Mouse (Mus musculus) megakaryocyte progenitor cell, adult 5-6 weeks (primary cell): ENCODE data around the gene Tead4. TPM values are rescaled to one million over a fixed set of nuclear protein-coding genes. Genes with fewer than 3 reads are reported as not detected.
A peak's percentile ranks its signal among the peaks of the same experiment; 100 is the strongest.
"Not testable (repeated sequence)": the region's sequence is repeated elsewhere in the genome, so short reads cannot be mapped to it uniquely, and the experiment has no call there.

ENCODE experiments used
- ATAC-seq: replicated peaks from 2 replicates; pipeline ENCODE4 v1.8.0; 2016; ENCODE audit warnings: mild to moderate bottlenecking, moderate TSS enrichment, inconsistent platforms; ENCODE audit not compliant: poor library complexity
- total RNA-seq, 2 experiments: library from RNA; stranded (forward) in 1 of 2; stranded (reverse) in 1 of 2; fragments of 157-497, 149-512 nt in 1 of 2; fragments of 200-1000 nt in 1 of 2; gene quantifications; 2 replicates each; pipeline versions ENCODE4 v1.2.3 to v1.2.4; 2015 to 2017

The Tead4 gene
- not detected in 2 replicates for total RNA-seq (2015)
- total RNA-seq (2017), result not detected in 2 replicates

DNA sequence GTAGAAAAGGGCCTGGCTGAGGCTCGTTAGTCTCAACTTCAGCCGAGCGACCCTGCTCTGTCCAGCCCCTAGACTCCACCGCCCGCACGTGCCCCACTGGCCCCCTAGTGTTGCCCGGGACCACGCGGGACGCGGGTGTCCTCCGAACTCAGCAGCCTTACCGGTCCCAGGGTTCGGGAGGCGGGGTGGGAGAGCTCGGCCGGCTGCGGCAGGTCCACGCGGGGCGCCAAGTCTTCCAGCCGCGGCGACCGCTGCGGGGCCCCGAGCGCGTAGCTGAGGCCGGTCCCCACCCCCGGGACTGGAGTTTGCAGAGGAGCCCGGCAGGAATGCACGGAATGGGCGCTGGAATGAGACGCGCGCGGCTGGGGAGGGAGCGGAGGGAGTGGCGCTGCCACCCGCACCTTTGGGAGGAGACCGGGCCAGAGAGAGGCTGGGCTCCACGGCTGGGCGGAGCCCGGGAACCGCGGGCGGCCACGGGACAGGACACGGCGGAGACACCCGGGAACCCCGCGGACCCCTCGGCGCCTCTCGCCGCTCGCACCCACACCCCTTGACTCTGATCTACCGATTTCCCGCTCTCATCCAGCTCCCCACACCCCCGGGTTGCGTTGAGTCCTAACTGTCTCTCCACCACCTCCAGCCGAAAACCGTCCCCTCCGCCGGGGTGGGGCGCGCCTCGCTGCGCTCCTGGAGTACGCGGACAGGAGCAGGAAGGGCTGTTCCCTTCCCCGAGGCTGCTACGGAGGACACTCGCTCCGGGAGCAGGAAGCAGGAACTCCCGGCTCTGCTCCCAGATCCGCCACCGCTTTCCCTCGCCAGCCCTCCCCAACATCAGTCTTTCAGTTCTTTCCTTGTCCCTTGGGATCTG is at the start of gene Tead4:
Gene Tead4 (minus strand): TSS at position 690 of the 868 bp plus-strand sequence.
- ATAC-seq, result peak; percentile 62

DNA sequence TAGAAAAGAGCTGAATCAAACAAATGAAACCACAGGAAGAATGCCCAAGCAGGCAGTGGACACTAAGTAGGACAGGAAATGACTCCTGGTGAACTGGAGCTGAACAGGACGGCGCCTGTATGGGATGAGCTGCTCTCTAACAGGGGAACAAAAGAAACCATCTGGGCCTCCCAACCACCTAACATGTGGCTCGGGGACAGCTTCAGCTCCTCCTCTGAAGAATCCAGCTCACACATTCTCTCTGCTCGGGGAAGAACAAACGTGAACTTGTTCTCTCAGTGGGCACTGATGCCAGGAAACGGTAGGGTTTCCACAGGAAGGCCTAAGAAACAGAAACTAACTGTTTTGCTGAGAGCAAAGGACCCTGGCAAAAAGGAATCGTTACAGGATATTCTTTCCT is 49.1 kb upstream of the Tead4 start:
- ATAC-seq, result no peak

DNA sequence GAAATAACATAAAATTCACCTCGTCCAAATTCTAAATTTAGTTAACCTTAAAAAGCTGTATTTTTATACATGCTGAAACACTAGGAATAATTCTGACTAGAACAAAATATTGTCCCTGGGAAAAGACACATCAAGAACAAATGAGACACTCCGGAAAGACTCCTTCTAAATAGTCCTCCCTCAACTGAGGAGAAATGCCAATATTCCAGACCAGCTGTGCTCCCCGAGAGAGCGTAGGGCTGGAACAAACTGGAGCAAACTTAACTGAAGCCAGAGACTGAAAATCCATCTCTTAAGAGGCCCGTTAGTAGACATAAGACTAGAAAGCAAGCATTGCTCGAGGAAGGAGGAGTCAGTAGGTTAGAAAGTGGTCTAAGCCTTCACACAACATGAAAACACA is 46.2 kb upstream of the Tead4 start:
- ATAC-seq, result no peak

DNA sequence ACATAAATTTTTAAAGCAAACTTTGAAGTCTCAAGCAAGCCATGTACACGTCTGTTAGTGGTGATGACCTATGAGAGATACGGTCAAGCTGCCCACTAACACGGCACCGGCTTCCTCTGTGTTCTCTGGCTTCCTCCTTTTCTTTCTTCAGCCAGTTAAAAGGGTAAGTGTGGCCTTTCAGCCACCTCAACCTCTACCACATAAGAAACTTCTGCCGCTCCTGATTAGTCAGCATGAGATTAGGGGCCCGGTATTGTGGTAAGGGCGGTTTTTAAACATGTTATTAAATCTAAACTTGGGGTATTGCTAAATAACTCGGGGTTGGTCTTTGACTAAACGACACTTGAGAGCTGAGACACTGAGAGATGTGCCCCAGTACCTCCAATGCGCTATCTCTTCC is 45.0 kb upstream of the Tead4 start:
- peak; percentile 87 for ATAC-seq

- no peak for ATAC-seq
Observed at GRCm38 (mm10) chr6:128341956-128342723, 41.5 kb upstream of the Tead4 start.

GRCm38 (mm10) chr6:128338876-128339275 is 38.3 kb upstream of the Tead4 start:
- no peak for ATAC-seq

- ATAC-seq, result no peak
Observed at GRCm38 (mm10) chr6:128337467-128337866, 36.8 kb upstream of the Tead4 start.

DNA sequence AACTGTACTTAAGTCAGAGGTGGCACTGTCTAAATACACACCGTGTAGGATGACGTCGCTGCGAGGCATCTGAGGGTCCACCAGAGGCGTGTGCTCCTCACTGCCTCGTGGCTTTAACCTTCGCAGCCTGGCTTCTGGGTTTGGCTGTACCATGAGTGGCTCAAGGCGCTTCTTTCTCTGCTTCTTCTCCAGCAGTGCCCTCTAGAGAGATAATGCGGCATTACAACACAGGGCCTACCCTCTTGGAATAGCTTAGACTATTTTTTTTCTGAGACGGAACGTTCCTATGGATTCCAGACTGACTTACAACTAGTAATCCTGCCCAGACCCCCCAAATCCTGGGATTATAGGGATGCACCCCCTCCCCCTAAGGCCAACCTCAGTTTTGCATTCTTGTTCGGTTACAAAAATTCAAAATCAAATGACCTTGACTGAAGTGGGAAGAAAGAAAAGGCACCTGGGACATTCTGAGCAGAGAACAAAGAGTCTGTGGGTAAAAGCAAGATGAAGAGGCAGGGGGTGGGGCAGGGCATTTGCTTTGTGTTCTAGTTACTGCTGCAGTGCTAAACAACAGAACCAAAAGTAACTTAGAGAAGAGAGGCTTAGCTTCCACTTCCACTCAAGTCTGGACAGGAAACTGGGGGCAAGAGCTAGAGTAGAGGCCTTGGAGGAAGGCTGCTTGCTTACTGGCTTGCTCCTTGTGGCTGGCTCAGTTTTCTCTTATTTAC is 33.9 kb upstream of the Tead4 start:
- peak; percentile 99 for ATAC-seq

DNA sequence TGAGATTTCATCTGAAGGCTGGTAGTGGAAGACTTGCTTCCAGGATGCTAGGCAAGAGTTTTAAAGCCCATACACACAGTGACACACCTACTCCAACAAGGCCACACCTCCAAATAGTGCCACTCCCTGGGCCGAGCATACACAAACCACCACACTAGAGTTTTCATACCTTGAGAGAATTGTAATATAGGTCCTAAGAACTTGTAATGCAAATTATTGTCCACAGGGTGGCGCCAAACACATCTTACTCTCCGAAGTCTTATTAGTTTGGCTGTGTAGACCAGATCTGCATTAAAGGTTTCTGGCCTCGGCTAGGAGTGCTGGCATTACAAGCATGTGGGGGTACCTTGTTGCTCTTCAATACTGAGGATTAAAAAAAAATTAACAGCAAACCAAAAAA is 17.7 kb upstream of the Tead4 start:
- peak; percentile 92 for ATAC-seq

- ATAC-seq, result no peak
Observed at GRCm38 (mm10) chr6:128315597-128315996, 15.0 kb upstream of the Tead4 start.

GRCm38 (mm10) chr6:128314796-128315195 is 14.2 kb upstream of the Tead4 start:
- ATAC-seq, result no peak

- ATAC-seq, result peak; percentile 95
Observed at GRCm38 (mm10) chr6:128308311-128308710, 7.7 kb upstream of the Tead4 start.

- no peak for ATAC-seq
Observed at GRCm38 (mm10) chr6:128304801-128305200, 4.2 kb upstream of the Tead4 start.

- not testable (repeated sequence) for ATAC-seq
Observed at GRCm38 (mm10) chr6:128302640-128303039, 2.0 kb upstream of the Tead4 start.

GRCm38 (mm10) chr6:128301891-128302290 is 1.3 kb upstream of the Tead4 start:
- no peak for ATAC-seq

DNA sequence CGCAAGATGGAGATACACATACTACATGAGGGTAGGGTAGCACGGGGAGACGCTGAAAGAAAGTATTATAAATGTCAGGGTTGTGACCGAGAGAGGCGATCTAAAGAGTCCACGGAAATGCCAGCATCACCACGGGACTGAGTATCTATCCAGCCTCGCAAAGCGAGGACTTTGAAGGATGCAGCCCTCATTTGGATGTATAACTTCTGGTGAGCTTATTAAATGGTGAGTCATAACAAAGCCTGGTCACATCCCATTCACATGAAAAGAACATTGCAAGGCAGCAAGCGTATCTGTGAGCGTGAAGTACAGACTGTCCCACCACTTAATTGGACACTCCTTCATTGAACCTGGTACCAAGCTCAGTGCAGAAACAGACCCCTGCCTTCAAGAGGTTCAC is 835 bp upstream of the Tead4 start:
- no peak for ATAC-seq

DNA sequence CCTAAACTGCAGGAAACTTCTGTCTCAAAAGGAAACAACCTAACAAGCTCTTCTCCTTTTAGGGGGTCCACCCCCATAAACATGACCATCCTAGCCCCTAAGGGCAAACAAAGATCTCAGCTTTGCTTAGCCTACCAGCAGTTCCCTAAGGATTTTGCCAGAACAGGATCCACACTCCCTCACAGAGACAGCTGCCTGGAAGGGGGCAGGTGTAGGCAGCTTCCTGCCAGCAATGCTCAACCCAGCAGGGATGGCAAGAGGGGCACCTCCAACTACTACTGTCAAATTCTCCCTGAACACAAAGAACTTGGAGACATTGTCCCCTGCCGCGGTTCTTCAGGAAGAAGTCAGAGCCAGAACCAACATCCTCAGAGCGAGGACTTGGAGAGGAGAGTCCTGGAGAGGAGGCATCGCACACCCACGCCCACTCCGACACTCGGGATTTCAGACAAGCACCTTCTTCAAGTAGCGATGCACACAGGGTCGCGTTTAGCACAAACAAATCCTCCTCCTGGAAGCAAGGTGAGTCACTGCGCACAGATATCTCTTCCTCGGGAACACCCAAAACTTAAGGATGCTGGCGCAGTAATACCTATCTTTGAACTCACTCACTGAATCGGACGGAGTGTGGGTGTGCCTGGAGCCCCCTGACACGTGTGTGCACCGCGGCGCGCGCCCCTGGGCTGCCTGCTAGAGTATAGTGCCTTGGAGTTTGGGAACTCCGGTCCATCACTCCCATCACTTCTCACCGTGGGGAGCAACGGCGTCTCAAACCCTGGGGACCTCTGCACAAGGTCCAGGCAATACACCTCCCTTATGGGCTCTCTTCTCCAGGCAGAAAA is 1.1 kb downstream of the Tead4 start:
- no peak for ATAC-seq

DNA sequence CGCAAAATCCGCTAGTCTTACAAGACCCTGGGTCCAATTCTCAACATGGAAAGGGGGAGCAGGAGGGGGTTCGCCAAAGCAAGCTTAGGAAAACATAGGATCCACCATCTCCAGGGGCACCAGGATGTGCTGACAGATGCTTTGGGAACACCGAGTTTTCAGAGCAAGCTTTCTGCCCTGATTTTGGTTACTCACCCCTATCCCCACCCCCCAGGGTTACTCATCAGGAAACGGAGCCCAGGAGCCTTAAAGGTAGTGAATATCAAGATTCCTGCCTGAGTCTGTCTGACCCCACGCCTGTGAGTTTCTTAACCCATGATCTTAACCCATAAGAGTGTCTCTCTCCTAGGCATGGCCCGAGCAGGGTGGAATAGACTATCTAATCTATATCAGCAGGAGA is 2.4 kb downstream of the Tead4 start:
- ATAC-seq, result no peak

DNA sequence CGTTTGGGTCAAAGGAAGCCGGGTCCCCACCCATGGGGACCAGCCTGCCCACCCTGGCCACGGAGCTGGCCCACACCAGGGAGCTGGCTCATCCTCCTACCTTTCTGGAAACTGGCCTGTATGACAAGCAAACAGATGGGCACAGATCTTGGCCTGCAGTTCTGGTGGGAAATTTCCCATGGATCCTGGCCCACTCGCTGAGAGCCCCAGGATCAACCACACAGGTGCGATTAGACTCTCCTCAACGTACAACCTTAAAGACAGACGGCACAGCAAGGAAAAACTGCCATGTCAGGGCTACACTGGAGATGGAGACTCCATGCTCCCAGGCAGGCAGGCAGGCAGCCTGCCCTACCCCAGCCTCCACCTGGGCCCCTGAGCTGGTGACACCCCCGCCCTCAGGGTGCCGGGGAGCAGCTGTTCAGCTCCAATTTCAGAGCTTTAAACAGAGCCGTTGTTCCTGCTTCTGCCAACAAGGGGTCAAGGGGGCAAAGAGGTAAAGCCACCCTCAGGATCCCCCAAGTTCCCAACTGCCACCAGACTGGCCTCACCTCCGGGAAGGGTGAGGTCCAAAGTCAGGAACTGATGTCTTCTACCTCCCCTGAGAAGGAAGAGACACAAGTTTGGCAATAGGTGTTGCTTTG is 3.8 kb downstream of the Tead4 start:
- ATAC-seq, result no peak
